In the genomic region with DNA sequence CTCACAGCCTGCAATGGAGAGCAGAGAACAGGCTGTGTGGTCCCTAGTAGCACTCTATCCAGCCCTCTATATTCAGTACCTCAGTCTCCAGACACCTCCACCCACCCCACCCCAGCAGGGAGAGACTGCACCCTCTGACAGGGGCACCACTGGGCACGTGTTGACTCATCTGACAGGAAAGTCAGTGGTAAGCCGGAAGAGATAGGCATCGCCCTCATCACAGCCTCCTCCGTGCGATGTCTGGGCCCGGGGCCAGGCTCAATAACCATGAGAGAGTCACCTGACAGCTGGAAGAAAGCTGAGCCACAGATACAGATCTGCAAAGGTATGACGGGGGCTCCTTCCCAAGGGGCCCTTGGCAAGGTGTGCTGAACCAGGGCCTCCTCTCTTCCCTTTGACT, we compare ENCODE assay signal across 9 mouse cellular contexts. TPM values are rescaled to one million over a fixed set of nuclear protein-coding genes. Genes with fewer than 3 reads are reported as not detected.
DNase-seq lines count a peak whose midpoint lies in the region; ATAC-seq lines count a peak whose summit lies in the region.
"Had no signal": no experiment of that assay in that cellular context is flagged by ENCODE, and none has a peak within 500 bp of the region (broad histone marks: within the 10 kb centered on the region; RNA-seq: fewer than 3 reads in every experiment).

No protein-coding gene starts in this region.

- no peaks in the 10 kb centered on the region for H3K36me3 ChIP-seq in kidney, embryonic 15.5 days
- H3K36me3 ChIP-seq in megakaryocyte, embryonic 14.5 days (replicated peaks; ENCODE audit: low read length), result peaks cover 60% of the 10 kb centered on the region
- H3K36me3 ChIP-seq in forebrain, embryonic 14.5 days (ENCODE audit: control insufficient read depth, insufficient read depth, low read length), result no peaks in the 10 kb centered on the region
- H3K36me3 ChIP-seq: limb, embryonic 12.5 days had no signal

- H3K4me3 ChIP-seq in kidney, embryonic 15.5 days (replicated peaks), result no peak overlapping the region
- peak overlapping the region; percentile 14 for H3K4me3 ChIP-seq in megakaryocyte, embryonic 14.5 days (replicated peaks)
- H3K4me3 ChIP-seq in forebrain, embryonic 14.5 days (ENCODE audit: low read depth, low read length), result no peak overlapping the region
- H3K4me3 ChIP-seq: limb, embryonic 12.5 days had no signal

- peak; percentile 72 for DNase-seq in urinary bladder, postnatal 14 days (ENCODE audit: low spot score)
- DNase-seq in urinary bladder, postnatal 10 days (ENCODE audit: low spot score), result no peak
- no peak for DNase-seq in forebrain, embryonic 14.5 days (ENCODE audit: low spot score)
- DNase-seq in gastrocnemius, postnatal 4 days (ENCODE audit: low spot score in 2 of 2), result no peak
- DNase-seq in embryo, embryonic 11 days, result no peak
- no peak for DNase-seq in heart, postnatal 36 days

- peaks cover 46% of the 10 kb centered on the region for H3K4me1 ChIP-seq in kidney, embryonic 15.5 days
- peaks cover 40% of the 10 kb centered on the region for H3K4me1 ChIP-seq in megakaryocyte, embryonic 14.5 days
- H3K4me1 ChIP-seq in forebrain, embryonic 14.5 days (ENCODE audit: control insufficient read depth, insufficient read depth, low read length), result peaks cover 10% of the 10 kb centered on the region

- no peak overlapping the region for H3K4me2 ChIP-seq in kidney, embryonic 15.5 days
- no peak overlapping the region for H3K4me2 ChIP-seq in forebrain, embryonic 14.5 days (ENCODE audit: low read length)
- H3K4me2 ChIP-seq: limb, embryonic 12.5 days had no signal

- intact Hi-C loops in heart, postnatal 36 days (cut with DNase I), result no loop called here

- no peak overlapping the region for H3K9ac ChIP-seq in kidney, embryonic 15.5 days
- H3K9ac ChIP-seq in forebrain, embryonic 14.5 days (ENCODE audit: low read length), result no peak overlapping the region
- H3K9ac ChIP-seq: limb, embryonic 12.5 days had no signal

- WGBS in kidney, embryonic 15.5 days, result 80% methylated on average over 7 of the region's 7 CpGs
- 79% methylated on average over 7 of the region's 7 CpGs for WGBS in forebrain, embryonic 14.5 days

- 0 out of 2 replicates have a peak, but pooled peaks cover 4% of the 10 kb centered on the region for H3K9me3 ChIP-seq in kidney, embryonic 15.5 days (replicated peaks)
- peaks cover 22% of the 10 kb centered on the region for H3K9me3 ChIP-seq in megakaryocyte, embryonic 14.5 days
- H3K9me3 ChIP-seq in forebrain, embryonic 14.5 days (replicated peaks; ENCODE audit: control insufficient read depth, low read length), result no peaks in the 10 kb centered on the region

- ATAC-seq in kidney, embryonic 15.5 days (replicated peaks; ENCODE audit: low FRiP score), result peak; percentile 50; the same call in 1 of the 2 replicates
- ATAC-seq in forebrain, embryonic 14.5 days, result no peak

- H3K27me3 ChIP-seq in kidney, embryonic 15.5 days, result no peaks in the 10 kb centered on the region
- peaks cover 64% of the 10 kb centered on the region for H3K27me3 ChIP-seq in megakaryocyte, embryonic 14.5 days (replicated peaks)
- H3K27me3 ChIP-seq in forebrain, embryonic 14.5 days (replicated peaks; ENCODE audit: control insufficient read depth, insufficient read depth, low read length), result no peaks in the 10 kb centered on the region
- H3K27me3 ChIP-seq: limb, embryonic 12.5 days had no signal

- H3K27ac ChIP-seq in kidney, embryonic 15.5 days, result peak overlapping the region; percentile 45; the same call in 1 of the 2 replicates
- H3K27ac ChIP-seq in forebrain, embryonic 14.5 days (ENCODE audit: low read depth, low read length), result no peak overlapping the region; the same call in 1 of the 2 replicates
- H3K27ac ChIP-seq: limb, embryonic 12.5 days had no signal

RNA-seq across cellular contexts. Expression of gene Il6ra, which starts 40.8 kb away (rescaled TPM):
- polyA plus RNA-seq in kidney, embryonic 15.5 days (2015; fragmentation: Nextera tagmentation; extraction: Ambion mirVana), result 0.87 and 1.1 TPM in 2 replicates
- polyA plus RNA-seq in megakaryocyte, embryonic 14.5 days (2012; ENCODE audit: insufficient read depth, low replicate concordance), result 6.3 and 10.8 TPM in 2 replicates
- 0.37 and 0.47 TPM in 2 replicates for polyA plus RNA-seq in forebrain, embryonic 14.5 days (2014; fragmentation: Nextera tagmentation; extraction: Ambion mirVana)
- total RNA-seq in gastrocnemius, postnatal 4 days (2021), result 1 to 10 TPM; 3.8 to 4.2 TPM
- 1 to 10 TPM; 4.3 to 7.5 TPM for total RNA-seq in heart, postnatal 36 days (2021)

RNA-seq across cellular contexts. Expression of gene She, which starts 41.0 kb away (rescaled TPM):
- 6.6 and 7.5 TPM in 2 replicates for polyA plus RNA-seq in kidney, embryonic 15.5 days (2015; fragmentation: Nextera tagmentation; extraction: Ambion mirVana)
- polyA plus RNA-seq in megakaryocyte, embryonic 14.5 days (2012; ENCODE audit: insufficient read depth, low replicate concordance), result not detected in 2 replicates
- polyA plus RNA-seq in forebrain, embryonic 14.5 days (2014; fragmentation: Nextera tagmentation; extraction: Ambion mirVana), result 0.93 and 0.95 TPM in 2 replicates
- total RNA-seq in gastrocnemius, postnatal 4 days (2021), result 10 to 100 TPM; 10.3 to 11.1 TPM
- total RNA-seq in heart, postnatal 36 days (2021), result 10 to 100 TPM; 13.2 to 15.0 TPM
